Mouse (Mus musculus): ENCODE data around the gene Ctps.

Ctps gene

GRCm38 (mm10) chr4:120570438-120571069, 478 bp upstream of the Ctps start:
- no peak for DNase-seq (ENCODE audit: low read depth, low spot score)

DNA sequence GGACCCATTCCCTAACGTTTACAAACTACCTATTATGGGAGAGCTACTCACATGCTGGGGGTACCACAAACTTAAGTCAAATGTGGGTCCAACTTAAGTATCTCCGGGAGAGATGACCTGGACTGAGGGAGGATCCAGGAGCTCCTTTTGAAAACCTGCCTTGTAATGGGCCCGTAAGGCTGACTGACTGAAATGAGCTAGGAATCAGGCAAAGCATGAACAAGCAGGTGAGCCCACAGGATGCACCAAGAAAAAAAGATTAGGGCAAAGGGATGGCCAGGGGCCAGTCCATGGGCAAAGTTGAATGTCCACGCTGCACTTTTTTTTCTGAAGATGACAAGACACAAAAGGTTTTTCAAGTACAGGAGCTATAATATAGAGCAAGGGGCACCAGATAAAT, 1.1 kb downstream of the Ctps start:
- DNase-seq (ENCODE audit: low read depth, low spot score), result no peak

DNA sequence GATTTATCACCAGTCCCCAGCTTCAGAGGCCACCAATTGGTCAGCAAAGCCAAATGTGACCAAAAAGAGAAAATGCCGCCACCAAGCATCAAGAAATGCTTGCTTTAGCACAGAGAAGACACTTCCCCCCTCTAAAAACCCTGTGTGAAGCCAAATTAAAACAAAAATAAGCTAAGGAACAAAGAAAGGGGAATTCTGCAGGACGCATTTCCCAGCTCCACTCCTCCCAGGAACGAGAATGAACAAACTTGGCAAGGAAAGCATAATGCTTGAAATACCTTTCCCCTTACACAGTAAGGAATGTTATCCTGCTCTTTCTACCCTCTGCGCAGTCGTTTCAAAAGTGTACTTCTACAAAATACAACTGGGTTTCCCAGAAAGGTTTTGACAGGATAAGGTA, 2.1 kb downstream of the Ctps start:
- no peak for DNase-seq (ENCODE audit: low read depth, low spot score)

DNA sequence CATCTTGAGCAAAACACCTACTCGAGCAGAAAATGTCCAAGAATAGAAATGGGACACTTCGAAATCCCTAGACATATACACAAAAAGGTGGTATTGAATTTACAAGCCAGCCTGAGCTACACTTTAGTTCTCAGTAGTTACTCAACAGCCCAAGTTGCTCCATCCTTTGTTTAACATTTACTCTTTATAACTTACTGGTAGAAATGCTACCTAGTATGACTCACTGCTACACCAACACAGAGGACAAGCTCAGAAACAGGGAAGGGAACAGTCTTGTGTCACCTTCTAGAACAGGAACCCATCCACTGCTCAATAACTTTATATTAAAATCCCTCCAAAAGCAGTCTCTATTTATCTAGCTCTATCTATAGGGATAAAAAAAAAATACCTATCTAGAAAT, 4.3 kb downstream of the Ctps start:
- DNase-seq (ENCODE audit: low read depth, low spot score), result no peak

GRCm38 (mm10) chr4:120556592-120556991, 13.5 kb downstream of the Ctps start:
- no peak for DNase-seq (ENCODE audit: low read depth, low spot score)

DNA sequence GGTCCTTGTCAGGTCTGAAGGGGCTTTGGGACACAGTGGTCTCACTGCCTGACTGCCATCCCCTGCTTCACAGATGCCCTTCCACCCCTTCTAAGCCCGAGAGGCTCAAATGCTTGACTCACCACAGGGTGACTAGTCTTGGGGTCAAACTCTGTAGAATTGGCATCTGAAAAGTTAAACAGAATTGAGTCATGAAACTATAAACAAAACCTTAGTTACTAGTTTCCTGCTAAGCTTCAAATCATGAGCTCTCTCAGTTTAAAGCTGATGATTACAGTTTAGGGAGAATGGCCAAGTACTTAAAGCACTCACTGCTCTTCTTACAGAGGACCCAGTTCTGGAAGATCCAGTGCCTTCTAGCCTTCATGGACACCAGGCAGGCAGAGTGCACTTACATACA, 25.2 kb downstream of the Ctps start:
- DNase-seq (ENCODE audit: low read depth, low spot score), result no peak

DNA sequence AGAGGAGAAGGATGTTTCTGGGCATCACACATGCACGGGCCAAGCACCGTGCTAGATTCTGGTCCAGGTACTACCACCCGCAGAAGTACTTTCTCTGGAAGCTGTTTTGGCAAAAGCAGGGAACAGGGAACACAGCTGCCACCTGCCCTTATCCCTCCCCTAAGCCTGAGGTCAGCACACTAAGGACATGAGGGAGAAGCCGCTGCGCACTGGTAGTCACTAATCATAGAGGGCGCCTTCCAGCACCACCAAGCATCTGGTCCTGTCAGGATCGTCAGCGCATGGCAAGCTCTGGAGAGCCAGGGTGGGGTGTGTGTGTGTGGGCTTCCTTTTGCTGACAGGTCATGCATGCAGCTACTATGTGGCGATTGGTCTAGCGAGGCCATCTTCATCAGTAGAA, 31.4 kb downstream of the Ctps start:
- DNase-seq (ENCODE audit: low read depth, low spot score), result no peak

DNA sequence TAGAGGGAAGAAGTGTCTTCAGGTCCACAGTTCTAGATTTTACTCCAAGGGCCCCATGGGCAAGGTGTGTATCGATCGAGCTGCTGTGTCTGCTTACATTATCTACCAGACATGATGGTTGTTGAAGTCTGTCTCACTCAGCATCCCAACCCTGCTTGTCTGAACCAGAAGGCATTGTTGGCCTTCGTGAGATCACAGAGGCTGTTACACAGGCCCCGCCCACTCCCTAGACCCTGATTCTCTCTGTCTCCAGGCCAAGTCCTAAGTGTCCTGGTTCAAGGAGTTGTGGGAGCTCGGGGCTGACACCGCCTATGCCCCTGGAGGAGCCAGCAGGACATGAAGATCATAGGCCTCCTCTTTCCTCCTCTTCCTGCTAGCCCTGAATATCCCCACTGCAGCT, 38.1 kb downstream of the Ctps start, which contains the start of gene Slfnl1:
Gene Slfnl1, plus strand, starts transcription at position 246 of the 400 bp plus-strand sequence.
- no peak for DNase-seq (ENCODE audit: low read depth, low spot score)

DNA sequence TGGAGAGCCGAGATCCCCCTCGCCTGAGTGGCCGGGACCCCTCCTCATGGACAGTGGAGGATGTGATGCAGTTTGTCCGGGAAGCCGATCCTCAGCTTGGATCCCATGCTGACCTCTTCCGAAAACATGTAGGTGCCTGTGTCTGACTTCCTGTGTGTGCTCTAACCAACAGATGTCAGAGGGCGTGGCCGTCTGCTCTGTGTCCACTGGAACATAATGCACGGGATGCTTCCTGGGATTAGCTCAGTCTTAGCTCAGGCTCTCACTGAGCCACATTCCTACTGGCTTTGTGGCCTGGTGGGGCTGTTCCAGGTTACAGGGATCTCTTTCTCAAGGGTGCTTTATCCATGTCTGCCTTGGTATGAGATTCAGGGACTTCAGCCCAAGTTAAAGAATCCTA, 41.9 kb downstream of the Ctps start:
- no peak for DNase-seq (ENCODE audit: low read depth, low spot score)

- no peak for DNase-seq (ENCODE audit: low read depth, low spot score)
Measured at GRCm38 (mm10) chr4:120523092-120523491, 47.0 kb downstream of the Ctps start.

- DNase-seq (ENCODE audit: low read depth, low spot score), result no peak
Measured at GRCm38 (mm10) chr4:120522351-120522750, 47.7 kb downstream of the Ctps start.

DNA sequence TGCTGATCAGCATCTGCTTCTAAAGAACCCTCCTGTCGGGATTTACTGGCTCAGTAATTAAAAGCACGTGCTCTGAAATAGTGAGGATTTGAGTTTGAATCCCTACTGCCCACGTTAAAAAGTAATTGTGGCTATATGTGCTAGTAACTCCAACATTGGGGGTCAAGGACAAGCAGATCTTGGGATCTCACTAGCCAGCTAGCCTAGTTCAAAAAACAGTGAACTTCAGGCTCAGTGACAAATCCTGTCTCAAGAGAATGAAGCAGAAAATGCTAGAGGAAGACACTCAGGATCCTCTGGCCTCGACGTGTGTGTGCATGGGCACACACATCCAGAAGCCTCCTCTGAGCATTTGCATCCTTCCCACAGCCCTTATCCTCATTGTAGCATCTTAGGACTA, 48.3 kb downstream of the Ctps start:
- no peak for DNase-seq (ENCODE audit: low read depth, low spot score)

DNA sequence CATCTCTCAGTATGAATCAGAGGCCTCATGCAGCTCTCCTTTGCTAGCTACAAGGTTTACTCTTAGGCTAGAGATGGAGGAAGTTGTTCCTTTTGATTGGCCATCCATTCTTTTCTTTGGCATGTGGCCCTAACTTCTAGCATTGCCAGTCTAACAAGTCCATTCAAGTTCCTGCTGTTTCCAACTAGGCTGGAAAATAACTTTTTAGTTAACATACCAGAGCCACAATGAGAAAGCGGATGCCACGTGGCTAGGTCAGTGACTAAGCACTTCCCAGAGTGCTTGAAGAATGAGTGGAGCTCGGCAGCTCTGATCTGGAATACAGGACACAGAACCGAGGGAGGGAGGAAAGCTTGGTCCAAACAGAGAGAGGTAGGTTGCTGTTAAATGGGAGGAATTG, 52.7 kb downstream of the Ctps start:
- no peak for DNase-seq (ENCODE audit: low read depth, low spot score)

DNA sequence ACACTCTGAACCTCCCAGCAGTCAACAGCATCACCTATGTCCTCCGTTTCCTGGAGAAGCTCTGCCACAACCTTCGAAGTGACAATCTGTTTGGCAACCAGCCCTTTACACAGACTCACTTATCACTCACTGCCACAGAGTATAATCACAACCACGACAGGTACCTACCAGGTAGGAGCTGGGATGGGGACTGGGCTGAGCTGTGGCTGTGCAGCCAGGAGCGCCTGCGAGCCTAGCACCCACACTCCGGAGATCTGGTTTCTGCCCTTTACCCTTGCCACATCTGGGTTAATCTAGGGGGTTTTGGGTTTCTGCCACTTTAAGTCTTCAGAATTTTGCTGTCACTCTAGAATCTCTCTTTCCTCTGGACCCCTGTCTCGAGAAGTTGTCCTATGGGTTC, 53.2 kb downstream of the Ctps start:
- no peak for DNase-seq (ENCODE audit: low read depth, low spot score)

DNA sequence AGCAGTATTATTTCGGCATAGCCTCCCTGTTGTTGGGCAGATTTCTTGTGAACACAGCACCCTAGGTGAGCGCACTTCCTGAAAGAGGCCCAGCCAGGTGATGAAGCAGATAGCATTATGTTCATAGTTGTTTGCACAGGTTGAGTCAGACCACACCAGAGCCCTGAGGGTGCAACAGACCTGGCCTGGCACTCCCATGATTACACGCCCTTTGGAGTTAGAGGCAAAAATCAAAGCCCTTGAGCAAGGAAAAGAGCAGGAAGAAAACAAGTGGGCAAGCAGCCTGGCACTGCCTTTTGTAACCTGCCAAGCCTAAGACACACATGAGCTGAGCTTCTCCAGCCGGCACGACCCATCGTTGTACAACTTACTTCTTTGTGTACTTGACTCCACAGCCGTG, 53.6 kb downstream of the Ctps start:
- DNase-seq (ENCODE audit: low read depth, low spot score), result no peak

DNA sequence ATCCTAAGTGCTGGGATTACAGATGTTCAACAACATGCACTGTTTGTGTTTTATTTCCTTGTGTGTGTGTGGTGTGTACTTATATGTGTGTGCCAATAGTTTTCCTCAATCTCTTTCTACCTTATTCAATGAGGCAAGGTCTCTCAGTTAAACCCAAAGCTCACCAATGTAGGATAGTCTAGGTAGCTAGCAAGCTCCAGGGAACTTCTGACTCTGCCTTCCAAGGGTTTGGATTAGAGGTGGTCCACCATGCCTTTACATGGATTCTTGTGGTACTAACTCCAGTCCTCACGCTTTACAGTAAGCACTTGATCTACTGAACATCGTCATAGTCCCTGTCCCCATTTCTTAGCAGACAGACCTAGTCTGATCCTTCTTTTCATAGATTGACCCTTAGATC, 55.7 kb downstream of the Ctps start:
- no peak for DNase-seq (ENCODE audit: low read depth, low spot score)

- DNase-seq (ENCODE audit: low read depth, low spot score), result no peak
Measured at GRCm38 (mm10) chr4:120511203-120511602, 58.9 kb downstream of the Ctps start.

DNA sequence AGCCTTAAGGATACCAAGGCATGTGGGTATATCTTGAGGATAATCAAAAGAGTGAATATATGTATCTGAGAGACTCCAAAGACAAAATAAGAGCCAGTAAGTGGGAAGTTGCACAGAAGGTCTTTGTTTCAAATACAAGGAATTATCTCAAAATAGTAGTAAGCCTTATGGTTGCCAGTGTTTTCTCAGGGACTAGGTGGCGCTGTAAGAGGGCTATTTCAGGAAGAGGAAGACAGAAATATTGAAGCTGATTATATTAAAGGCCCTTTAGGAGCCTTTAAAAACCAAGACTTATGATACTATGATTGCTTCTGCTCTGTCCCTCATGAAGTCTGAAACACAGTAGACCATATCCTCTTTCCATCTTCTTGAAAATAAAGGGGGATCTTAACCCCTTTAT, 63.1 kb downstream of the Ctps start:
- DNase-seq (ENCODE audit: low read depth, low spot score), result no peak

Measured in retina, adult 2 months (tissue).